In genomic region chr12:69453544-69453943, GRCm38 (mm10) we compare ENCODE assay signal across 27 mouse cellular contexts.
"Had no signal": no experiment of that assay in that cellular context is flagged by ENCODE, and none has a peak within 500 bp of the region (broad histone marks: within the 10 kb centered on the region; RNA-seq: fewer than 3 reads in every experiment).

No protein-coding gene starts in this region.

- H3K36me3 ChIP-seq: heart, embryonic 13.5 days; heart, embryonic 15.5 days; hindbrain, embryonic 10.5 days; hindbrain, embryonic 12.5 days; intestine, embryonic 15.5 days; limb, embryonic 10.5 days; limb, embryonic 12.5 days had no signal

- H3K27me3 ChIP-seq: heart, embryonic 13.5 days; heart, embryonic 15.5 days; hindbrain, embryonic 12.5 days; intestine, embryonic 15.5 days; limb, embryonic 12.5 days had no signal

- H3K4me3 ChIP-seq: gastrocnemius, adult 2 months; heart, adult 2 months; heart, embryonic 13.5 days; heart, embryonic 15.5 days; hindbrain, embryonic 10.5 days; hindbrain, embryonic 12.5 days; intestine, embryonic 15.5 days; layer of hippocampus, adult 2 months; left cerebral cortex, adult 2 months; limb, embryonic 10.5 days; limb, embryonic 12.5 days had no signal

- H3K9me3 ChIP-seq: heart, embryonic 13.5 days; heart, embryonic 15.5 days; hindbrain, embryonic 10.5 days; hindbrain, embryonic 12.5 days; intestine, embryonic 15.5 days; limb, embryonic 10.5 days; limb, embryonic 12.5 days had no signal

- H3K9ac ChIP-seq: heart, embryonic 13.5 days; heart, embryonic 15.5 days; hindbrain, embryonic 12.5 days; hindbrain, embryonic 14.5 days; intestine, embryonic 15.5 days; limb, embryonic 12.5 days had no signal

- H3K4me2 ChIP-seq: heart, embryonic 11.5 days; heart, embryonic 13.5 days; heart, embryonic 15.5 days; hindbrain, embryonic 12.5 days; hindbrain, embryonic 14.5 days; intestine, embryonic 15.5 days; limb, embryonic 12.5 days; liver, embryonic 11.5 days had no signal

- DNase-seq: gastrocnemius, adult 2 months; gastrocnemius, postnatal 10 days; gastrocnemius, postnatal 25 days; heart, adult 2 months; heart, postnatal 14 days; heart, postnatal 4 days; kidney, adult 18-20 months; kidney, adult 8-10 months; kidney, postnatal 10 days; kidney, postnatal 25 days; kidney, postnatal 4 days; liver had no signal

- ATAC-seq: hindbrain, embryonic 16.5 days; inflammation-experienced regulatory T-cells, adult 6 months; intestine, embryonic 15.5 days; intestine, postnatal 0 days had no signal

- H3K27ac ChIP-seq: gastrocnemius, adult 2 months; heart, adult 2 months; heart, embryonic 13.5 days; heart, embryonic 15.5 days; hindbrain, embryonic 10.5 days; hindbrain, embryonic 12.5 days; hindbrain, embryonic 14.5 days; intestine, embryonic 15.5 days; layer of hippocampus, adult 2 months; left cerebral cortex, adult 2 months; limb, embryonic 10.5 days; limb, embryonic 12.5 days had no signal
